Mouse (Mus musculus): ENCODE measurements at regions not wholly inside any gene's neighbourhood (a gene's known extent, or its start where the extent isn't known, plus 50 kb on each side); places are given as distances from the start of the nearest gene placed in this dataset.

GRCm38 (mm10) chr13:107703736-107704135 is 340.5 kb upstream of the Smim15 start:
- in situ Hi-C loops (cut with MboI, MseI): no loop called here

GRCm38 (mm10) chr13:107700268-107701139 is 343.7 kb upstream of the Smim15 start:
- in situ Hi-C loops (cut with MboI, MseI): no loop called here

GRCm38 (mm10) chr13:107699251-107699650 is 345.0 kb upstream of the Smim15 start:
- in situ Hi-C loops (cut with MboI, MseI): no loop called here

GRCm38 (mm10) chr13:107698345-107698744 is 345.9 kb upstream of the Smim15 start:
- in situ Hi-C loops (cut with MboI, MseI): no loop called here

GRCm38 (mm10) chr13:107692123-107692830 is 352.0 kb upstream of the Smim15 start:
- in situ Hi-C loops (cut with MboI, MseI): no loop called here

- in situ Hi-C loops (cut with MboI, MseI): no loop called here
Observed at GRCm38 (mm10) chr13:107688972-107689371, 355.3 kb upstream of the Smim15 start.

GRCm38 (mm10) chr13:107685231-107685630 is 359.0 kb upstream of the Smim15 start:
- in situ Hi-C loops (cut with MboI, MseI): no loop called here

- in situ Hi-C loops (cut with MboI, MseI): no loop called here
Observed at GRCm38 (mm10) chr13:107683909-107684308, 360.3 kb upstream of the Smim15 start.

- in situ Hi-C loops (cut with MboI, MseI): no loop called here
Observed at GRCm38 (mm10) chr13:107681719-107682118, 362.5 kb upstream of the Smim15 start.

GRCm38 (mm10) chr13:107678860-107679259 is 365.4 kb upstream of the Smim15 start:
- in situ Hi-C loops (cut with MboI, MseI): no loop called here

- in situ Hi-C loops (cut with MboI, MseI): no loop called here
Observed at GRCm38 (mm10) chr13:107677091-107677470, 367.2 kb upstream of the Smim15 start.

- in situ Hi-C loops (cut with MboI, MseI): no loop called here
Observed at GRCm38 (mm10) chr13:107676310-107677090, 367.7 kb upstream of the Smim15 start.

GRCm38 (mm10) chr13:107672166-107672565 is 372.1 kb upstream of the Smim15 start:
- in situ Hi-C loops (cut with MboI, MseI): no loop called here

GRCm38 (mm10) chr13:107668509-107668908 is 375.7 kb upstream of the Smim15 start:
- in situ Hi-C loops (cut with MboI, MseI): no loop called here

- in situ Hi-C loops (cut with MboI, MseI): no loop called here
Observed at GRCm38 (mm10) chr13:107665775-107666174, 378.5 kb upstream of the Smim15 start.

GRCm38 (mm10) chr13:107664197-107664596 is 380.0 kb upstream of the Smim15 start:
- in situ Hi-C loops (cut with MboI, MseI): no loop called here

- in situ Hi-C loops (cut with MboI, MseI): no loop called here
Observed at GRCm38 (mm10) chr13:107663745-107664144, 380.5 kb upstream of the Smim15 start.

- in situ Hi-C loops (cut with MboI, MseI): no loop called here
Observed at GRCm38 (mm10) chr13:107661414-107661813, 382.8 kb upstream of the Smim15 start.

- in situ Hi-C loops (cut with MboI, MseI): no loop called here
Observed at GRCm38 (mm10) chr13:107645865-107646645, 398.2 kb upstream of the Smim15 start.

- in situ Hi-C loops (cut with MboI, MseI): no loop called here
Observed at GRCm38 (mm10) chr13:107645121-107645864, 399.0 kb upstream of the Smim15 start.

GRCm38 (mm10) chr13:107644705-107645104 is 399.5 kb upstream of the Smim15 start:
- in situ Hi-C loops (cut with MboI, MseI): no loop called here
